Mouse (Mus musculus) bone marrow, adult 2 months (tissue): ENCODE measurements around the gene Polr2l.

ENCODE experiments used
- CTCF ChIP-seq: fragments of 200-500 bp; IDR thresholded peaks from 2 replicates; pipeline ENCODE4 v1.5.1; 2011; ENCODE audit warnings: low read length, control low read depth; ENCODE audit not compliant: control insufficient read depth, insufficient read depth
- POLR2A ChIP-seq: fragments of 200-500 bp; IDR thresholded peaks from 2 replicates; pipeline ENCODE4 v1.6.1; 2011; ENCODE audit warnings: low read depth, mild to moderate bottlenecking, control low read depth, low read length, borderline replicate concordance; ENCODE audit not compliant: control insufficient read depth

- TF ChIP-seq POLR2A (no peak), CTCF (no peak)
Measured at GRCm38 (mm10) chr7:141493729-141494128, 18.8 kb upstream of the Polr2l start.
